Mouse (Mus musculus): ENCODE data around the gene Thsd7b.
A peak's percentile ranks its signal among the peaks of the same experiment; 100 is the strongest.

Thsd7b gene

DNA sequence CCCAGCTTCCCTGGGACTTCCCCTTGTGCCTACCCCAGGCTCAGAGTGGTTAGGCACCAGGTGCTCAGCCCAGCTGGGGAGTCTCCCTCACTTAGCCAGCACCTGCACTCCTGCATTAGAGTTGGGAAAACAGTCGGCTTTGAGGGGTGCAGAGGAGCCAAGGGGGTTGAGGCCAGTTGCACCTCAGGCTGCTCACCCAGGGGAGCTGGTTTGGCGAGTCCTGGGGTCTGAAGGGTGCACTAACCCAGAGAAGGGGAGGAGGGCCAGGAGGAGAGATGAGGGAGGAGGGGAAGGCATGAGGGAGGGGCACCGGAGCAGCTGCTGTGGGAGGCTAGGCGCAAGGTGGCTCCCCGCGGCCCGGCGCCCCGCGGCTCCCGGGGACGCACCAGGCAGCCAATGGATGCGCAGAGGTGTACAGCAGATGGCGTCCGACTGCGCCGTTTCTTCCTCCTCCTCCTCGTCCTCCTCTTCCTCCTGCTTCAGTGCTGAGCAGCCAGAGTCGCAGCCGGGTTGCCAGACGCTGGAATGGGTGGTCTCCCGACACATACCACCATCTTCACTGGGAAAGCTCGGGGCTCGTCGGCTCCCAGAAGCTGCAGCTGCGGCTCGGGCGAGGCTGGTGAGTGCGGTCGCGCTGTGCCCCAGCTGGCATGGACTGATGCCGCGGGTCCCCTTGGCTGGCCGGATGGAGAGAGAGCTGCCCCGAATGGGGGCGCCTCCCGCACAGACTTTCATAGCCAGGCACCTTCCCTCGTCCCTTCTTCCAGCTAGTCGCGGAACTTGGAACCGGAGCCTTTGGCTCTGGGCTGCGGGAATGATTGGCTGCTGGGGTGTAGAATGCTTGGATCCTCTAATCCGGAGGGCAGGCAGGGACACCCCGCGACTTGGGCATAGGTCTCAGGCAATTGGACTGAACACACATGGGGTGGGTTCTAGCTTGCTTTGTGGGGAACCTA is at the start of gene Thsd7b:
Gene Thsd7b (plus strand): TSS at position 321 of the 956 bp plus-strand sequence.
- DNase-seq: no peak

DNA sequence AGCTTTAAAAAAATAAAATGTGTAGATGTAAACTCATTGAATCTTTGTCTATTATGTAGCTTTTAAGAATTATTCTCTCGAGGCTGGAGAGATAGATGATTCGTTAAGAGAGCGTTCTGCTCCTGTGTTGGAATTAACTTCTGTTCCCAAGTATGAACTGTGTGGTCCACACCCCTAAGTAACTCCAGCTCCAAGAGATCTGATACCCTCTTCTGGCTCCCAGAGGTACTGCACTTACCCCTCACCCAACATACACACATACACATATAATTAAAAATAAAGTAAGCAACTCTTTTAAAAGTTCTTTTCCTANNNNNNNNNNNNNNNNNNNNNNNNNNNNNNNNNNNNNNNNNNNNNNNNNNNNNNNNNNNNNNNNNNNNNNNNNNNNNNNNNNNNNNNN is 28.8 kb upstream of the Thsd7b start:
- DNase-seq: peak; percentile 56

DNA sequence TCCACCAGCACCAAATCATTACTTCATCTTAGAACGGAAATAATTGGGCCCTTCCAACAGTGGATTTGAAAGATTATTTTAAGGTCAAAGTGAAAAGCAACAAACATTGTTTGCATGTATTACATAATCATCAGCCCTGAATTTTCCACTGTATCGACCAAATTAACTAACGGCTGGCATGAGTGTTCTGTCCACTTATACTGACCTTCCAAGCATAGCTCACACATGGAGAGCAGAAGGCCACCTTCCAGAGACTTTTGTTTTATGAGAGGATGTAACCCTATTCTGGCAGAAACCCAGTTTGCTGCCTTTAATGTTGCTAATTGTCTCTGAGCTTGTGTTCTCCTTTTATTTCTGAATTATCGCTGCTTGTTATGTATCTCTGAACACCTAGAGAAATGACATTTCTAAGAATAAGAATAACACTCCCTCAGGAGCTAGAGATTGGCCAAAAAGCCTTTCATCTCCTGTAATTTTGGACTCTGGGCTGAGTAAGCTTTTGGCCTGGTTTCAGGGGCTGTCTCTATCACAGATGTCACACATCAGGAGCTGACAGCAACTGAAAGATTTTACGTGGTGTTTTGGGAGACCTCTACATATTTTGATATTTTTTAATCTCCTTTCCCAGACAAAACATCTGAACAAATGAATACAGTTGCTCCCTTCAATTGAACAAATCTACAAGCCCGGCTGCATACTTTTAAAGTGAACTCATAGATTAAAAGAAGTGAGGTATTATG is 22.2 kb upstream of the Thsd7b start:
- DNase-seq: peak; percentile 91

DNA sequence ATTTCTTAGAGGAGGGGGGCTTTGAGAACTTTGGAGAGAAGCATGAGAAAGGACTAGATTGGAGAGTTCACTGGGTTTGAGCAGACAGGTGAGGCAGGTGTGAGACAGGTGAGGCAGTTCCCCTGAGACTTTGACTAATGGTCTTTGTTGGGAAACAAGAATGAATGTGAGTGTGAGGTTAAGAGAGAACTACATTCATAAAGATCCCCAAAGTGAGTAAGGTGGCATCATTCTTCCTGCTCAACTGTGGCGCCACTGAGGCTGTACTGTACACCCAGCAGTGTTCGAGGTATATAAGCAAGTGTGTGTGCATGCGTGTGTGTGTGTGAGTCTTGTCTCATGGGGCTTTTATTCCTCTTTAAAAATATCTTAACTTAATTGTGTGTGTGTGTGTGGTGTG is 6.4 kb upstream of the Thsd7b start:
- DNase-seq: no peak

DNA sequence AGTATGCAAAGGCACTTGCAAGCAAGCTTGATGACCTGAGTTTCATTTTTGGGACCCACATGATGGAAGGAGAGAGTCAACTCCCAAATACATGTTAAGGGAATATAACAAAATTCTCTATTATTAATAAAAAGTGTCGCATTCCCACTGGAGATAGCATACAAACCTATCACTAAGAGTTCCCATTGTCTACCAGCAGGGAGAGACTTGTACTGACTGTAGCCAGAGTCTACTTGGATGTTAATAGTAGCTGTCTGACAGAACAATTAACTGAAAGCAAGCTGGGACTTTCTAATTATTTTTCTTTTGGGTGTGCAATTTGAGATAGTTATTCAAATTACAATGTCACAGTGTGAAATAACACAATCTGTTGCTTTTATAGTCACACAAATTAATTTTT is 31.1 kb downstream of the Thsd7b start:
- DNase-seq: no peak

DNA sequence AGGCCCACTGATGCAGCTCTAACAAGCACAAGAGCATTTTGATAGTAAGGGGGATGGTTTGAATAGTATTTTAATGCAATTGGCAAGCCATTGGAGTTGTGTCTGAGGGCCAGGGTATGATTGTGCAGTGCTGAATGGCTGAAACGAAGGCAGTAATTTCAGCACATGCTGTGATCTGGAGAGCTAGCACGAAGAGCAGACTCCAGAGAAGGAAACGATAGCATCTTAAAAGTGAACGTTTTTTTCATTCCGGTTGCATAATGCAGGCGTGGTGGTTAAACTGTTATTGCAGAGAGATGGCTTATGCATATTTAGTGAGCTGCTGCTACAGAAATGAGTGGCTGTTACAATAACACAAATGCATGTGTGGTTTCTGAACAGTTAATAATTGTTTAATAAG is 51.3 kb downstream of the Thsd7b start:
- no peak for DNase-seq

DNA sequence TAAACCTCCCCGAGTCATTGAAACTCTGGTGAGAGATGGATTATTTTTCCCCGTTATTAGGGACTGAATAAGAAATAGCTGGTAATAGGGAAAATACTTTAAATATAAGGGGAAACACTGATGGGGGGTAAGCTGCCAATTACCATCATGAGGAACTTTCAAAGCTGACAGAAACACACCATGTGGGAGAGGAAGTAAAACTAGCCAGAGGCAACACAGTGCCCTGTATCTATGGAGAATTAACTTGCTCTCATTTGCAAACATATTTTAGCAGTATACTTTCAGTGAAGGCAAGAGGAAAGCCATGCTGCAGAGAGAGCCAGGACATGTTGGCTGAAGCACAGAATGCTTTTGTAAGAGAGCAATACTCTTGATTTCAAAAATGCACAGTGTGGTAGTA is 51.7 kb downstream of the Thsd7b start:
- no peak for DNase-seq

DNA sequence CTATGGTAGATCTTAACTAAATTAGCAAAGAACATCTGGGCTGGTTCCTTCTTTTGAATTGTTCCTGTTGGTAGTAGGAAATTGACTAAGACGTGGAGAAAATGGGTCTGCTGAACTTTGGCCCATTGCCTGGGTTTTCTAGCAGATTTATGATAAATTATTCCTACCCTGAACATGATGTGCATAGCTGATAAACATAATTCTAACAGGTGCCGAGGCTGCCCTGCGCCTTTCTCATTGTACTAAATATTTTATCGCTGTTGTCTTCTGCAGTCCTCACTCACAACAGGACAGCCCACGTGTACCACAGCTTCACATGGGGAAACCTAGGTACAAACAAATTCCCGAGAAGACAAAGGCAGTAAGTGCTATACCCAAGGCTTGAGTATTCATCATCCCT is 83.5 kb downstream of the Thsd7b start:
- no peak for DNase-seq

DNA sequence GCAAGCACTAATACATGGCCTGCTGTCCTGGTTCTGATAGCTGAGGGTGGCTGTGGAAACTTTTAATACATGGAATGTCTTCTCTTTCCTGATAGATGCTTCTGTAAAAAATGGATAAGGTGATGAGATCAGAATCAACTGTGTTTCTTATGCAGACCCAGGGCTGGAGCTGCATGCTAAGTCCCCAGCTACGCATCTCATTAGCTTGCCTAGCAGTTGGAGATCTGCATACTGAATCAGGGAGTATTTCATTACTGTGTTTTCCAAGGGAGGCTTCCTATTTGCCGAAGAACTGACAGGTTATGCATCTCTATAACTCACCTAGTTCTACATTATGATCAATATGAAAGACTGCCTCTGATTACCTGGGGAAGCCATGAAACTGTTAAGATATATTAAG is 84.3 kb downstream of the Thsd7b start:
- no peak for DNase-seq

DNA sequence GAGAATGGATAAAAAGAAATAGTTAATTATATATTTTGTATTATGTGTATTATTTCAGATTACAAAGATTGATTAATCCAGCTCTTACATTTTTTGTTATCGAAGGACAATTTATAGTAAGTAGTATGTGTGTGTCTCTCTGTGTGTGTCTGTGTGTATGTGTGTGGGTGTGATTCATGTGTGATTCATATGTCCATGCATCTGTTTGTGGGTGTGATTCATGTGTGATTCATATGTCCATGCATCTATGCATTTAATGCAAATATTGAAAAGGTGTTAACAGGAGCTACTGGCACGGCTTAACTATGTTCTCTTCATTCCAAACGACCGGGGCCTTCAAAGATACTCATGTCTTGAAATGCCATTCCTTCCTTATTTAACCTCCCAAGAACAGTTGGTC is 90.3 kb downstream of the Thsd7b start:
- DNase-seq: no peak

DNA sequence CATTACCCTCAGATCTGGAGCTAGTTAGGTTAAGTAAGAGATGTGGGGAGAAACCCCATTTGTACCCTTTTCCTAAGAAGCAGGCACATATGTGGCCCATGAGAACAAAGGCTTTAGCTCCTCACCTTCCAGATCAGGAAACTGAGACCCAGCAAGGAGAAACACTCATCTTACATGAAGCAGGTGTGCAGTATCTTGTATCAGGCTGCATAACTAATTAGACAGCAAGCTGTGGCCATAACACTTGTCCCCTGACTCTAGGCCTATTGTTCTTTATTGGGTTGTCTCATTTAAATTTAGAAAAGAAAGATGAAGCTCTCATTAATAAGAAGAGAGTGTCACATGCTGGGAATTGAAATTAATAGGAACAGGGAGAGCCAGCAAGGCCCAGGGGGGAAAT is 91.7 kb downstream of the Thsd7b start:
- DNase-seq: no peak

DNA sequence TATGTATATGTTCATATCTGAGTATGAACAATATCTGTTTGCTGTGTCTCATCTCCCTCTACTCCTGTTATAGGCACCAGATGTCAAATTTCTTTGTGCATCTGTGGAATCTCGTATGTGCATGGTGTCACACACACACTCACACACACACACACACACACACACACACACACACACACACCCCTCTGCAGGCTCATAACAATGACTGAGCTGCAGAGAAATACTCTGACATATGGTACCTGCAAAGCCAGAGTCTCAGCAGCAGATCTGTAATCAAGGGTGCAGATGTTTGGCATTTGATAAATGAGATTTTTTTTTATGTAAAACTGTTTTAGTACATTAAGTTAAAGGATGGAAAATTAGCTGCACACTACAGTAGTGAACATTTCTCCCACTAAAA is 92.5 kb downstream of the Thsd7b start:
- DNase-seq: no peak

DNA sequence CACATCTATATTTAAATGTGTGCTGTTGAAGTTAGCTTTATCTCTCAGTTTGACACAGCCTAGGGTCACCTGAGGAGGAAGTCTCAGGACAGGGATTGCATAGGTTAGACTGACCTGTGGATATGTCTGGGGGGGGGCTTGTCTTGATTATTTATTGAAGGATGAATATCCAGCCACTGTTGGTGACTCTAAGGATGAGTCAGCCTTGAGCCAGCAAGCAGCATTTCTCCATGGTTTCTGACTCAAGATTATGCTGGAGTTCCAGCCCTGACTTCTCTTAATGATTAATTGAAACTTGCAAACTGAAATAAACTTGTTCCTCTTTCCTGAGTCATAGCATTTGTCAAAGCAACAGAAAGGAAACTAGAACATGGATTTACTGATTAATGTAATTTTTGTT is 113.4 kb downstream of the Thsd7b start:
- no peak for DNase-seq

DNA sequence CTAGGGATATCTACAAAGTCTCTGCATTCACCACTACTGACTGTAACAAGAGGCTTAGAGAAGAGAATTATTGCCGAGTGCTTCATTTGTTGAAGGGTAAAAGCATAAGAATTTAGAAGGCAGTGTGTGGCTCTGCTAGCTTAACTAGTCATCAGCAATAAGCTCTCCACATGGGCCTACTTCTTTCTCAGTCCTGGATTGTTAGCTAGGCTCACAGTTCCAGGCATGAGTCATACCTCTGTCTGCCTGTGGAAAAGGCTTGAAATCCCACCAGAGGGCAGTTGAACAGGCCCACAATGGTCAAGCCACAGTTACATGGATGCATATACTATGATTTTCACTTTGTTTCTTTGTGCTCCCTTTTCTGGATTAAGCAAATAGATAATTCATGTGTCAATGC is 138.5 kb downstream of the Thsd7b start:
- no peak for DNase-seq

DNA sequence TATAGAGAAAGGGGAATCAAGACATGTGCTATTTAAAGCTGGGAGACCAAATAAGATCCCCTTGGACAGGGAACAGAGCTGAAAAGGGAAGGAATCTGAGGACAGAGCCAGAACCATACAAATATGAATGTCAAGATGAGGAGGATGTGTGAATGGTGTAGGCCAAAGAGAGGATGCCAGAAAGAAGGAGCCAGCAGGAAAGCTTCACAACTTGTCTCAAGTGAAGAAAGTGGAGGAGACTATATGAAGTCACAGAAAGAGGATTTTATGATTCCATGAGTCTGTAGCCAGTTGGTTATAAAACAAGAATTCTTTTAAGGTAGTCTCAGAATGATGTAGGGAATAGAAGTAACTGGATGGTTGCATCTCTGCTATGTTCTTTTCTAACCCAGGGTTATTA is 148.5 kb downstream of the Thsd7b start:
- DNase-seq: no peak

DNA sequence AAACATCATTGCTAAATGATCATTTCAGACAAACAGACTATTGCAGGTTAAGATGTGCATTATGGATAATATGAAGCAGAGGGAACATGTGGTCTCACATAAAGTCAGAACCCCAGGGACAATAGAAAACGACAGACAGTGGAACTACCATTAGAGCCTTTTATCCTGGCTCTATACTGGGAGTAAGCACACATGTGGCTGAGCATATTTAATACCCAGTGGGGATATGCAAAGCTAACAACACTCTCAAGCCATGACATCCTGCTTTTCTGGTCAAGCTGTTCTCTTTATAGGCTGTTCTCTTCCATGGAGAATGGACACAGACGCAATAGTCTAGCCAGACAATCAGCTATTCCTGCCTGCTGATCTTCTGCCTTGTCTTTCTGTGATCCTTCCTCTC is 191.3 kb downstream of the Thsd7b start:
- no peak for DNase-seq

DNA sequence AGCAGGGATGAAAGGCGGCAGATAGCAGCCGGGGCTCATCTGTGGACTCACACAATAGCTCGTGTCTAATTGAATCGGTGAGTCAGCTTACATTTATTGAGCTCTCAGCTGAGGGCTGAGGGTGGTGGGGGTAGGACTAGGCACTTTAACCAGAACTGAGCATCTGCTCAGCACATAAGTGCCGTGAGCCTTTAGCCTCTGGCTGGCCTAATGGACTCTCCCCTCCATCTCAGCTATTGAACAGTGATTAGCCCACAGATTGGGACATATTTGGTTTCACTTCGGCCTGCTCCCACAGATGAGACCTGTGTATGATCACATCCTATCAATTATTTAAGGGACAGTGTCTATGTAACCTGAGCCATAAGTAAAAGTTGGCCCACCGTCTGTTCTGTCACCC is 200.4 kb downstream of the Thsd7b start:
- DNase-seq: no peak

DNA sequence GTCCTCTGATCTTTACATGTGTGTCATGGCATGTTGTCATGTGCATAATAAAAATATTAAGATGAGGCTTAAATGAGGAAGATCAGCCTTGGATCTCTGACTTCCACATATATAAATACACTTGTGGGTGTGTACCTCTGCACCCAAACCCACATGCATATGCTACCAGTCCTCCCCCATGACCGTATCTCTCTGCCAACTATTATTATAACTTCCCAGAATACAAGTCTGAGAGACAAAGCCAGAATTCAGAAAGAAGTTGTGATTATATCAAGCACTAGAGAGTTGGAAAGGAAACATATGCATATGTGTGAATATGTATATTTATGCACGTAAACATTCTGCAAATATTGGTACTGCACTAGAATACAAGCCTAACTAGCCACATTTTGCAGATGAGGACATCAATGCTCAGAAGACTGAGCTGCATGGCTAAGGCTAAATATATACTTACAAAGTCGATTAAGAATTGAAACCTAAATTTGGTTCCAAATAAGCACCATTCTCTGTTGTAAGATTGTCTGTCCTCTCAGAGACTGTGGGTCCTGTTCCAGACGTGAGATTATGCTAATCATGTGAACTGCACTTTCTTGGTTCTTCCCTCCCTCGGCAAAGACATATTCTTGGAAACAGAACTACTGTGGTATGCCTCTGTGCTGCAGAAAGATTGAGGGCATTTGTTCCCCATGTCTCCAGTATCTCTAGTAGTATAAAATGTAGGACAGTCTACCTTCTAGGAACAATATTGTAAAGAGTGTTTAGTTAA is 211.3 kb downstream of the Thsd7b start:
- no peak for DNase-seq

DNA sequence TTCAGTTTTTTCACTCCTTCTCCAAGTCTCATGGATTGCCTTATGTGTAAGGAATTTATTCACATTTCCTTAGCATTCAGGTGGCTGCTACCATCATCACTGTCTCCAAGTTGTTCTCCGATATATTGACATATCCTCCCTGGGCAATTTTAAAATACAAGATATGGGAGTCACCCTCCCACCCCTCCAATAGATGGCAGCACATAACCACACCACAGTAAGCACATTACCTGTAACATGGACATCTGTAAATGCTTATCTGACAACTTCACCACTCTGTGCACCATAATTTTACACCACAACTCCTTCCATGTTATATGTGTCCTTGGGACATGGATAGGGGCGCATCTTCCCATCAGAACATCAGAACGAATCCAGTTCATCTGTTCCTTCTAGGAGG is 218.0 kb downstream of the Thsd7b start:
- DNase-seq: no peak

DNA sequence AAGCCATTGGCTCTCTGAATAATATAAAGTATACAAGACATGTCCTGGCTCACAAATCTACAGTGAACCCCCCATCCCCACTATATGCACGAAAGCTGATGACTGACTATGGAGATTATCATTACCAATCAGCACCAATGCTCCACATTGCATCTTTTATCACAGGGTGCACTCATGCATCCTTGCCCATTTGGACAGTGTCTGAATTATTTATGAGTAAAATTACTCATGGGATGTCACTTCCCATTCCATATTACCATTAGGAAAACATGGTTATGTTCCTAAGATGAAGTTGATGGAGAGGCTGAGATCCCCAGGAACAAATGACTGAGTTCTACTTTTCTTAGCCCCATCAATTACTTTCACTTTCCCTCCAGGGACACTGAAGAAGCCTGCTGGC is 220.8 kb downstream of the Thsd7b start:
- no peak for DNase-seq

DNA sequence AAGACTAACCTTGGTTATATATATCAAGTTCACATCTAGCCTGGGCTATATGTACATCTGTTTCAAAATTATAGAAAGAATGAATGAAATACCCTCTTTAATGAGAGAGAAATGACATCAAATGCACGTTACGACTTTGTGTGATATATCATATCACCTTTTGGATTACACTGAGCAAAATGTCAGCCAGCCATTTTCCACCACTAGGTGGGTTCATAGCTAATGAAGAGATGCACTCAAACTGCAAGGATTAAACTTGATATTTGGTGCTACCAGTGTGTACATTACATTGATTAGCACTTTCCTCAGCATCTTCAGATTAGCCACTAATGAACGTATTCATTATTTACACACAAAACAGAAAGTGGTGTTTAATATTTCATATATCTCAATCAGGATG is 228.6 kb downstream of the Thsd7b start:
- no peak for DNase-seq

DNA sequence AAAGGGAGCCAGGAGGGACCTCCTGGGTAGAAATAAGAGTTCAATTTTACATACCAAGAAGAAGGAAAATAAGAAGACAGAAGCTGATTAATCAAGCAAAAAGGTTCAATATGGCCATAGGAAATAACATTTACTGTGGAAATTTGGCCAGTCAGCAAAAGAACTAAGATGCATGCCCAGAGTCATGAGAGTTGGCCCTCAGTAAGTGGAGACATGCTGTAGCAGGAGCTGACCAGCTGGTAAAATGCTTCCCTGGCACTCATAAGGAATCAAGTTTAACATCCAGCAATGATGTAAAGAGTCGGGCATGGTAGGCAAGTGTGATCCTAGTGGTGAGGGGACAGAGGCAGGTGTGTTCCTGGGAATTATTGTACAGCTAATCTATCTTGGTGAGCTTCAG is 243.3 kb downstream of the Thsd7b start:
- no peak for DNase-seq

DNA sequence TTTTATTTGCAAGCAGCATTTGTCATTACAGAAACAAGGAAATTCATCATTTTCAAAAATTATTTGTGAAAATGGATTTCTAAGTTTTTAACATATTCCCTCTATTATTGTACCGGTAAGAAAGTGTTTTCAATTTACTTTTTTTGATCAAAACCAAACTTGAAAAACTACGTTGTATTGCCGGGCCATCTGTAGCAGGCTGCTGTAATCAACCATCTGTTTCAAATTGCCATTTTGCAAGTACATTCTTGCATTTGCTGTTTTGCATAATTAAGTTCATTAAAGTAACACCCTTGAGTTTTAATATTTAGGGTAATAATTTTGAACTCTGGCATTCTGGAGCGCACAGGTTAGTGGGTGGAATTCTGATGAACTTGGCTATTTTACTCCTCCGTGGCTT is 246.6 kb downstream of the Thsd7b start:
- no peak for DNase-seq

DNA sequence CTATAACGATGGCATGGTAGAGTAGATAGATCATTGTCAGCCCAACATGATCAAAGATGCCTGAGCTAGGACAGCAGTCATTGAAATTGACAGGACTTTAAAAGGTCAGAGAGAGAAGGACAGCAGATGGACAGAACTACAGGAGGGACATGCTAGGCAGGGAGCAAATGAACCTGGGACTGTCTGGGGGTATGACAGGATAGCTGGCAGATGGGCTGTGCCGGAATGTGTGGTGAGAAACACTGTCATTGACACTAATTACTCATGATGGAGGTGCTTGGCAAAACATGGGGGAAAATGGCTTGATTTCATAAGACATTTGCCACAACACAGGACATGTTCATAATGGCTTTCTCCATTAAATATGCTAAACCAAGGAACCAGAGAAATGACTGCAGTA is 253.9 kb downstream of the Thsd7b start:
- DNase-seq: no peak

Measured in heart, adult 11 months (tissue).